Mouse (Mus musculus) thymus, adult 2 months (tissue): ENCODE measurements around the gene Man1c1.

ENCODE experiments used
- CTCF ChIP-seq: fragments of 200-500 bp; IDR thresholded peaks from 2 replicates; pipeline ENCODE4 v1.5.1; 2012; ENCODE audit warnings: mild to moderate bottlenecking, control low read depth, low read length, moderate library complexity, borderline replicate concordance; ENCODE audit not compliant: control insufficient read depth, poor library complexity, insufficient read depth; ENCODE audit errors: extremely low read depth
- POLR2A ChIP-seq: fragments of 200-500 bp; IDR thresholded peaks from 2 replicates; pipeline ENCODE4 v1.6.1; 2012; ENCODE audit warnings: mild to moderate bottlenecking, low read length, control low read depth, moderate library complexity; ENCODE audit not compliant: control insufficient read depth, poor library complexity, insufficient read depth; ENCODE audit errors: extremely low read depth

DNA sequence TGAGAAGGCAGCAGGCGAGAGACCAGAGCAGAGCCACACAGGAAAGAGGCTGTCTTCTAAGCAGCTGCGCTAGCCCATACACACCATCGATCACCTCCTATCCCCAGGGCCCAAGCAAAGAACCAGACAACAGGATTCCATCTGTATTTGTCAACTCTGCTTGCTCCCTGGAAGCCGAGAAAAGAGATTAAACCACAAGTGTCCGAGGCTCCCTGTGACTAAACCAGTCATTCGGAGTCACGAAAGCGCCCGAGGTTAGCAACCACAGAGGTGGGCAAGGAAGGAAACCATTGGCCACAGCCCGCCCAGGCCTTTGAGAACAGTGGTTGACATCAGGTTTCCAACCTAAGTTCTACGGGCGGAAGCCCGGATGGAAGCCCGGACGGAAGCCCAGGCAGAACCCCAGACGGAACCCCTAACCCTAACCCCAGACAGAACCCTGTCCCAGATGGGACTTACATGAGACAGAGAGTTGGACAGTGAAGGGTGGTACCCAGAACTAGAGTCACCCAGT, 32.4 kb downstream of the Man1c1 start:
- no peak for TF ChIP-seq CTCF
- no peak for TF ChIP-seq POLR2A
